ENCODE assay signal across 16 mouse cellular contexts in genomic region chr19:40225761-40226110, GRCm38 (mm10). TPM values are rescaled to one million over a fixed set of nuclear protein-coding genes. Genes with fewer than 3 reads are reported as not detected.
DNase-seq lines count a peak whose midpoint lies in the region; ATAC-seq lines count a peak whose summit lies in the region.
"Had no signal": no experiment of that assay in that cellular context is flagged by ENCODE, and none has a peak within 500 bp of the region (broad histone marks: within the 10 kb centered on the region; RNA-seq: fewer than 3 reads in every experiment).

No protein-coding gene starts in this region.

- no peak overlapping the region for H3K4me2 ChIP-seq in kidney, embryonic 15.5 days
- H3K4me2 ChIP-seq in midbrain, embryonic 13.5 days (replicated peaks) = no peak overlapping the region
- H3K4me2 ChIP-seq: limb, embryonic 12.5 days had no signal

- no peaks in the 10 kb centered on the region for H3K9me3 ChIP-seq in kidney, embryonic 15.5 days (replicated peaks)
- no peaks in the 10 kb centered on the region for H3K9me3 ChIP-seq in midbrain, embryonic 13.5 days
- no peaks in the 10 kb centered on the region for H3K9me3 ChIP-seq in midbrain, embryonic 10.5 days (replicated peaks)
- H3K9me3 ChIP-seq: limb, embryonic 12.5 days; megakaryocyte, embryonic 14.5 days had no signal

- H3K4me3 ChIP-seq in kidney, embryonic 15.5 days (replicated peaks) = no peak overlapping the region
- no peak overlapping the region for H3K4me3 ChIP-seq in midbrain, embryonic 13.5 days (replicated peaks)
- no peak overlapping the region for H3K4me3 ChIP-seq in midbrain, embryonic 10.5 days
- H3K4me3 ChIP-seq: limb, embryonic 12.5 days; megakaryocyte, embryonic 14.5 days had no signal

- H3K9ac ChIP-seq in kidney, embryonic 15.5 days = no peak overlapping the region
- no peak overlapping the region for H3K9ac ChIP-seq in midbrain, embryonic 13.5 days (replicated peaks)
- H3K9ac ChIP-seq: limb, embryonic 12.5 days had no signal

- peak; percentile 4 for DNase-seq in adrenal gland, adult 8-10 months
- no peak for DNase-seq in adrenal gland, adult 18-20 months (ENCODE audit: low spot score in 2 of 2)
- DNase-seq in gastrocnemius, adult 18-20 months (ENCODE audit: low spot score) = peak; percentile 14
- DNase-seq in gastrocnemius, adult 8-10 months (ENCODE audit: low spot score in 2 of 2) = no peak
- DNase-seq in kidney, adult 11 months = peak; percentile 70
- no peak for DNase-seq in midbrain, embryonic 10.5 days (ENCODE audit: low spot score)

- H3K36me3 ChIP-seq in kidney, embryonic 15.5 days = no peaks in the 10 kb centered on the region
- H3K36me3 ChIP-seq in midbrain, embryonic 13.5 days = no peaks in the 10 kb centered on the region; the same call in 1 of the 2 replicates
- peaks cover 6% of the 10 kb centered on the region; the same call in 1 of the 2 replicates for H3K36me3 ChIP-seq in midbrain, embryonic 10.5 days
- H3K36me3 ChIP-seq: limb, embryonic 12.5 days had no signal

- H3K27me3 ChIP-seq in kidney, embryonic 15.5 days = no peaks in the 10 kb centered on the region
- H3K27me3 ChIP-seq in midbrain, embryonic 13.5 days = no peaks in the 10 kb centered on the region
- no peaks in the 10 kb centered on the region for H3K27me3 ChIP-seq in midbrain, embryonic 10.5 days (ENCODE audit: low read depth, poor library complexity, severe bottlenecking)
- H3K27me3 ChIP-seq: limb, embryonic 12.5 days; megakaryocyte, embryonic 14.5 days had no signal

- no peak overlapping the region for H3K27ac ChIP-seq in kidney, embryonic 15.5 days
- no peak overlapping the region for H3K27ac ChIP-seq in midbrain, embryonic 13.5 days
- no peak overlapping the region for H3K27ac ChIP-seq in midbrain, embryonic 10.5 days (replicated peaks)
- H3K27ac ChIP-seq: limb, embryonic 12.5 days; stomach, postnatal 0 days had no signal

- ATAC-seq in kidney, embryonic 15.5 days (replicated peaks; ENCODE audit: low FRiP score) = no peak
- 0 out of 2 replicates have a peak, but pooled peaks have one; percentile 21 for ATAC-seq in midbrain, embryonic 13.5 days

- WGBS in kidney, embryonic 15.5 days = 68% methylated on average over 5 of the region's 5 CpGs
- 77% methylated on average over 5 of the region's 5 CpGs for WGBS in midbrain, embryonic 13.5 days
- WGBS in midbrain, embryonic 10.5 days = 73% methylated on average over 5 of the region's 5 CpGs

- H3K4me1 ChIP-seq in kidney, embryonic 15.5 days = no peaks in the 10 kb centered on the region
- H3K4me1 ChIP-seq in midbrain, embryonic 13.5 days (replicated peaks) = no peaks in the 10 kb centered on the region
- H3K4me1 ChIP-seq in midbrain, embryonic 10.5 days = no peaks in the 10 kb centered on the region
- H3K4me1 ChIP-seq: limb, embryonic 12.5 days had no signal

RNA-seq across cellular contexts. Expression of gene Cyp2c70, which starts 38.6 kb away (rescaled TPM):
- under 1 TPM; 0.18 to 0.94 (median 0.36) TPM for total RNA-seq in adrenal gland, adult 8-10 months (2022)
- total RNA-seq in adrenal gland, adult 18-20 months (2021) = under 1 TPM; 0.38 to 0.53 TPM
- total RNA-seq in gastrocnemius, adult 18-20 months (2021) = not detected
- under 1 TPM in 1 of 4 experiments, not detected in 3; 0.40 TPM for total RNA-seq in gastrocnemius, adult 8-10 months (2022)
- polyA plus RNA-seq in kidney, embryonic 15.5 days (2015; fragmentation: Nextera tagmentation; extraction: Ambion mirVana) = 0.35 TPM in 1 of 2 replicates, not detected in the other
- polyA plus RNA-seq in midbrain, embryonic 13.5 days (2015; fragmentation: Nextera tagmentation; extraction: Ambion mirVana) = not detected in 2 replicates
- polyA plus RNA-seq in midbrain, embryonic 10.5 days (2016; fragmentation: Nextera tagmentation; extraction: Ambion mirVana) = not detected in 2 replicates
- total RNA-seq: MEL had no signal
- polyA plus RNA-seq: frontal cortex, adult 2 months; heart, postnatal 0 days; hindbrain, embryonic 16.5 days; limb, embryonic 12.5 days; neural tube, embryonic 14.5 days had no signal

RNA-seq across cellular contexts. Expression of gene Pdlim1, which starts 45.9 kb away (rescaled TPM):
- total RNA-seq in adrenal gland, adult 8-10 months (2022) = 10 to 100 TPM in 3 of 4 experiments, 1 to 10 TPM in 1; 9.4 to 17.0 (median 12.6) TPM
- total RNA-seq in adrenal gland, adult 18-20 months (2021) = 10 to 100 TPM; 19.0 to 22.4 TPM
- total RNA-seq in gastrocnemius, adult 18-20 months (2021) = 100 to 1,000 TPM; 101 to 168 TPM
- 10 to 100 TPM; 81.4 to 93.4 (median 89.9) TPM for total RNA-seq in gastrocnemius, adult 8-10 months (2022)
- polyA plus RNA-seq in kidney, embryonic 15.5 days (2015; fragmentation: Nextera tagmentation; extraction: Ambion mirVana) = 38.4 and 38.9 TPM in 2 replicates
- polyA plus RNA-seq in midbrain, embryonic 13.5 days (2015; fragmentation: Nextera tagmentation; extraction: Ambion mirVana) = 17.7 and 19.4 TPM in 2 replicates
- polyA plus RNA-seq in midbrain, embryonic 10.5 days (2016; fragmentation: Nextera tagmentation; extraction: Ambion mirVana) = 97.3 and 109 TPM in 2 replicates
- total RNA-seq: MEL had no signal

Comparison
In these comparisons a context has a peak if more than half of its experiments do, and no peak if none do; other contexts are left out.
1. DNase-seq: peak in adrenal gland, adult 8-10 months (single experiment), gastrocnemius, adult 18-20 months (single experiment) and kidney, adult 11 months (single experiment); none in adrenal gland, adult 18-20 months (0 of 2), gastrocnemius, adult 8-10 months (0 of 2) and midbrain, embryonic 10.5 days (single experiment).